28 mouse cellular contexts compared by ENCODE assay signal in the genomic region with DNA sequence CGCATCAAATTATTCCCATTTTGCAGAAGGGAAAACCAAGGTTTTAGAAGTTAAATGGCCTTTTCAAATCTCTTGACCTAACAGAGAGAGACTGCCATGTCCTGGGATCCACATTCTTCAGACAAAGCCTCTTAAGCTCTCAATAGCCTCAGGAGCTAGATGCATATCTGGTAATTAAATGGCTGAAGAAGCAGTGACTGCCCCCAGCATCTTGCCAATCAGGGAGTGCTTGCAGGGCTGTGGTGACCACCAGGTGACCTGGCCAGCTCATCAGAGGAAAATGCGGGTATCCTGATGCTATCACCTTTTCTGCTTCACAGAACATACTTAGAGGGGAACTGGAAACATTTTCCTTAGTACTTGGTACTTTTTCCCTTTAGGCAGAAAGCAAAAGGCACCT.
A peak's percentile ranks its signal among the peaks of the same experiment; 100 is the strongest.
DNase-seq lines count a peak whose midpoint lies in the region; ATAC-seq and TF ChIP-seq lines count a peak whose summit lies in the region.
"Had no signal": no experiment of that assay in that cellular context is flagged by ENCODE, and none has a peak within 500 bp of the region (broad histone marks: within the 10 kb centered on the region; RNA-seq: fewer than 3 reads in every experiment).

No protein-coding gene starts in this region.

- H3K36me3 ChIP-seq in heart, embryonic 13.5 days: no peaks in the 10 kb centered on the region
- H3K36me3 ChIP-seq in kidney, embryonic 15.5 days: no peaks in the 10 kb centered on the region
- H3K36me3 ChIP-seq in midbrain, embryonic 11.5 days (ENCODE audit: control insufficient read depth, insufficient read depth, low read length): no peaks in the 10 kb centered on the region
- no peaks in the 10 kb centered on the region for H3K36me3 ChIP-seq in midbrain, embryonic 14.5 days (ENCODE audit: control insufficient read depth, insufficient read depth, low read length)
- H3K36me3 ChIP-seq: embryonic facial prominence, embryonic 10.5 days; embryonic facial prominence, embryonic 13.5 days; forebrain, embryonic 12.5 days; forebrain, embryonic 15.5 days; heart, embryonic 15.5 days had no signal

- H3K27me3 ChIP-seq in heart, embryonic 13.5 days (replicated peaks): no peaks in the 10 kb centered on the region; the same call in 1 of the 2 replicates
- H3K27me3 ChIP-seq in kidney, embryonic 15.5 days: no peaks in the 10 kb centered on the region
- no peaks in the 10 kb centered on the region; the same call in 1 of the 2 replicates for H3K27me3 ChIP-seq in midbrain, embryonic 11.5 days (ENCODE audit: control insufficient read depth, insufficient read depth, low read length)
- no peaks in the 10 kb centered on the region for H3K27me3 ChIP-seq in midbrain, embryonic 14.5 days (ENCODE audit: control insufficient read depth, insufficient read depth, low read length)
- no peaks in the 10 kb centered on the region for H3K27me3 ChIP-seq in Patski
- H3K27me3 ChIP-seq: embryonic facial prominence, embryonic 13.5 days; forebrain, embryonic 12.5 days; forebrain, embryonic 15.5 days had no signal

- H3K9me3 ChIP-seq in heart, embryonic 13.5 days: no peaks in the 10 kb centered on the region
- H3K9me3 ChIP-seq in kidney, embryonic 15.5 days (replicated peaks): no peaks in the 10 kb centered on the region
- H3K9me3 ChIP-seq in midbrain, embryonic 11.5 days (ENCODE audit: control insufficient read depth, low read length): no peaks in the 10 kb centered on the region
- no peaks in the 10 kb centered on the region for H3K9me3 ChIP-seq in midbrain, embryonic 14.5 days (ENCODE audit: control insufficient read depth, low read length)
- H3K9me3 ChIP-seq: embryonic facial prominence, embryonic 10.5 days; embryonic facial prominence, embryonic 13.5 days; forebrain, embryonic 12.5 days; forebrain, embryonic 15.5 days; heart, embryonic 15.5 days had no signal

- H3K27ac ChIP-seq in heart, embryonic 13.5 days (replicated peaks): peak overlapping the region; percentile 40; the same call in 1 of the 2 replicates
- H3K27ac ChIP-seq in kidney, embryonic 15.5 days: peak overlapping the region; percentile 78
- no peak overlapping the region for H3K27ac ChIP-seq in midbrain, embryonic 11.5 days (ENCODE audit: low read depth, low read length)
- no peak overlapping the region for H3K27ac ChIP-seq in midbrain, embryonic 14.5 days (replicated peaks; ENCODE audit: low read depth, low read length)
- H3K27ac ChIP-seq: embryonic facial prominence, embryonic 10.5 days; embryonic facial prominence, embryonic 13.5 days; forebrain, embryonic 12.5 days; forebrain, embryonic 15.5 days; heart, adult 2 months; heart, embryonic 15.5 days; hindbrain, embryonic 14.5 days; hindbrain, postnatal 0 days had no signal

- ATAC-seq in heart, embryonic 13.5 days (ENCODE audit: extremely low read depth, insufficient number of reproducible peaks, low FRiP score, low TSS enrichment): no peak
- ATAC-seq in kidney, embryonic 15.5 days (replicated peaks; ENCODE audit: low FRiP score): no peak
- ATAC-seq in midbrain, embryonic 11.5 days (ENCODE audit: low FRiP score): no peak
- no peak for ATAC-seq in midbrain, embryonic 14.5 days (ENCODE audit: low FRiP score, low TSS enrichment)
- peak; percentile 89 for ATAC-seq in Patski
- ATAC-seq: activated CD4-positive, CD25-positive, alpha-beta regulatory T cell, adult 4 months; CD4-positive, CD25-positive, alpha-beta regulatory T cell, adult 4 months; forebrain, embryonic 15.5 days; hindbrain, postnatal 0 days had no signal

- POLR2A ChIA-PET in Patski (lab: Charles Lee): no interaction called here

- CTCF ChIA-PET in Patski (lab: Charles Lee): interaction anchor here (1.2 to 1.3 kb wide), 2 partner anchors 136 to 164 kb away, joined by 3 to 4 read pairs; no protein-coding TSS in a partner anchor

- DNase-seq in heart, postnatal 14 days: no peak
- no peak for DNase-seq in kidney, postnatal 14 days
- DNase-seq in midbrain, embryonic 11.5 days (ENCODE audit: low spot score, missing footprints): peak; percentile 68
- no peak for DNase-seq in midbrain, embryonic 14.5 days
- peak; percentile 55 for DNase-seq in Patski (ENCODE audit: low read depth, low spot score)
- DNase-seq: adrenal gland, adult 8-10 months; adrenal gland, postnatal 25 days; cerebellum, adult 11-12 months; cerebellum, adult 8-10 months; cerebellum, postnatal 10 days; cerebellum, postnatal 36 days; embryo, embryonic 11 days; gastrocnemius, postnatal 25 days; heart, adult 2 months; heart, postnatal 4 days had no signal

- intact Hi-C loops in heart, postnatal 14 days (cut with DNase I): no loop called here

- in situ Hi-C loops in Patski (cut with MboI; ENCODE audit: low pct_unique_long_range_greater_than_20kb): no loop called here

- H3K9ac ChIP-seq in heart, embryonic 13.5 days: no peak overlapping the region
- no peak overlapping the region for H3K9ac ChIP-seq in kidney, embryonic 15.5 days
- no peak overlapping the region for H3K9ac ChIP-seq in midbrain, embryonic 11.5 days (ENCODE audit: low read length)
- no peak overlapping the region for H3K9ac ChIP-seq in midbrain, embryonic 14.5 days (replicated peaks; ENCODE audit: low read length)
- H3K9ac ChIP-seq: embryonic facial prominence, embryonic 13.5 days; forebrain, embryonic 12.5 days; forebrain, embryonic 15.5 days; heart, embryonic 15.5 days; hindbrain, embryonic 14.5 days had no signal

- peak; percentile 14 for TF ChIP-seq CTCF in Patski (IDR thresholded peaks at IDR 0.05)

- H3K4me3 ChIP-seq in heart, embryonic 13.5 days: no peak overlapping the region
- H3K4me3 ChIP-seq in kidney, embryonic 15.5 days (replicated peaks): no peak overlapping the region
- H3K4me3 ChIP-seq in midbrain, embryonic 11.5 days (ENCODE audit: low read depth, low read length): no peak overlapping the region
- no peak overlapping the region for H3K4me3 ChIP-seq in midbrain, embryonic 14.5 days (replicated peaks; ENCODE audit: low read depth, low read length)
- H3K4me3 ChIP-seq: embryonic facial prominence, embryonic 10.5 days; embryonic facial prominence, embryonic 13.5 days; erythroblast, embryonic 14.5 days; forebrain, embryonic 12.5 days; forebrain, embryonic 15.5 days; heart, adult 2 months; heart, embryonic 15.5 days had no signal

- no peak overlapping the region for H3K4me2 ChIP-seq in heart, embryonic 13.5 days
- no peak overlapping the region for H3K4me2 ChIP-seq in kidney, embryonic 15.5 days
- no peak overlapping the region for H3K4me2 ChIP-seq in midbrain, embryonic 11.5 days
- H3K4me2 ChIP-seq in midbrain, embryonic 14.5 days (ENCODE audit: low read length): no peak overlapping the region
- H3K4me2 ChIP-seq: embryonic facial prominence, embryonic 13.5 days; forebrain, embryonic 12.5 days; forebrain, embryonic 15.5 days; heart, embryonic 11.5 days; heart, embryonic 15.5 days; hindbrain, embryonic 14.5 days had no signal

- peaks cover 17% of the 10 kb centered on the region for H3K4me1 ChIP-seq in heart, embryonic 13.5 days
- H3K4me1 ChIP-seq in kidney, embryonic 15.5 days: peaks cover 16% of the 10 kb centered on the region
- H3K4me1 ChIP-seq in midbrain, embryonic 11.5 days (ENCODE audit: control insufficient read depth, insufficient read depth, low read length): no peaks in the 10 kb centered on the region
- H3K4me1 ChIP-seq in midbrain, embryonic 14.5 days (ENCODE audit: control insufficient read depth, insufficient read depth, low read length): no peaks in the 10 kb centered on the region
- H3K4me1 ChIP-seq: embryonic facial prominence, embryonic 10.5 days; embryonic facial prominence, embryonic 13.5 days; forebrain, embryonic 12.5 days; forebrain, embryonic 15.5 days had no signal

- 79% methylated on average over 2 of the region's 2 CpGs for WGBS in heart, embryonic 13.5 days
- 75% methylated on average over 2 of the region's 2 CpGs for WGBS in kidney, embryonic 15.5 days
- WGBS in midbrain, embryonic 11.5 days: 84% methylated on average over 2 of the region's 2 CpGs
- 95% methylated on average over 2 of the region's 2 CpGs for WGBS in midbrain, embryonic 14.5 days

Comparison
In these comparisons a context has a peak if more than half of its experiments do, and no peak if none do; other contexts are left out.
1. DNase-seq: peak in midbrain, embryonic 11.5 days (single experiment) and Patski (single experiment); none in heart, postnatal 14 days (0 of 2), kidney, postnatal 14 days (single experiment) and midbrain, embryonic 14.5 days (single experiment).
2. H3K27ac ChIP-seq: peak in heart, embryonic 13.5 days (single experiment) and kidney, embryonic 15.5 days (single experiment); none in midbrain, embryonic 11.5 days (single experiment) and midbrain, embryonic 14.5 days (single experiment).